ENCODE assay signal across 16 mouse cellular contexts in the genomic region with DNA sequence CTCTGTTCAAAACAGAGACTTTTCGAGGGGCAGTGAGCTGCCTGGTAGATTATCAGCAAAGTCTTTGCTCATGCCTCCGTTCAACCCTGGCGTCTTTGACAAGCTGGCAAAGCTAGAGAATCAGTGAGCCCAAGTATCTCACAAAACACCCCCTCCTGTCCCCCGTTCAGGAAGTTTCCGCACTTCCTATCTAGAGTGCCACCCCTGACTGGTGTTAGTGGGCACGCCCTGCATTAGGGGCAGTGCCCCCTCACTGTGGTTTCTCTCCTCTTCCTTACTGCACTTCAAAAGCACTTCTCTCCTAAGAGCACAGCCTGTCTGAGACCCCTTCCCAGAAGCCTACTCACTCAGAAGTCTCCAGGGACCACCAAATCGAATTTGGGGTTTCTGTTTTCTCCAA.
"Had no signal": no experiment of that assay in that cellular context is flagged by ENCODE, and none has a peak within 500 bp of the region (broad histone marks: within the 10 kb centered on the region; RNA-seq: fewer than 3 reads in every experiment).

No protein-coding gene starts in this region.

- H3K9ac ChIP-seq: limb, embryonic 15.5 days; liver, embryonic 12.5 days; lung, embryonic 14.5 days; midbrain, embryonic 12.5 days; neural tube, embryonic 15.5 days had no signal

- DNase-seq: kidney, adult 18-20 months; kidney, postnatal 10 days; kidney, postnatal 4 days; lung, embryonic 14.5 days; lung, postnatal 10 days; right cerebral cortex, adult 18-20 months; right cerebral cortex, postnatal 25 days; thymus, postnatal 4 days had no signal

- ATAC-seq: liver, embryonic 12.5 days; midbrain, embryonic 16.5 days had no signal

- H3K4me2 ChIP-seq: limb, embryonic 15.5 days; liver, embryonic 12.5 days; lung, embryonic 14.5 days; midbrain, embryonic 12.5 days; neural tube, embryonic 15.5 days had no signal

- H3K27me3 ChIP-seq: limb, embryonic 15.5 days; liver, embryonic 12.5 days; midbrain, embryonic 12.5 days; neural tube, embryonic 15.5 days had no signal

- H3K4me3 ChIP-seq: layer of hippocampus, adult 2 months; limb, embryonic 15.5 days; liver, embryonic 12.5 days; midbrain, embryonic 12.5 days; neural tube, embryonic 15.5 days had no signal

- H3K4me1 ChIP-seq: liver, embryonic 12.5 days; neural tube, embryonic 15.5 days had no signal

- H3K27ac ChIP-seq: layer of hippocampus, adult 2 months; limb, embryonic 15.5 days; liver, embryonic 12.5 days; macrophage; midbrain, embryonic 12.5 days; neural tube, embryonic 15.5 days; stomach, postnatal 0 days had no signal

- H3K9me3 ChIP-seq: limb, embryonic 15.5 days; liver, embryonic 12.5 days; midbrain, embryonic 12.5 days; neural tube, embryonic 15.5 days had no signal

- H3K36me3 ChIP-seq: limb, embryonic 15.5 days; liver, embryonic 12.5 days; midbrain, embryonic 12.5 days; neural tube, embryonic 15.5 days had no signal
